Mouse (Mus musculus) adrenal gland, adult 18-20 months (tissue): Measurements from ENCODE around the gene Ccdc152. TPM values are rescaled to one million over a fixed set of nuclear protein-coding genes. Genes with fewer than 3 reads are reported as not detected.

Source experiments
- DNase-seq, 2 experiments: peaks; one replicate each; pipeline ENCODE4 v3.0.0; 2021 to 2022; ENCODE audit warnings: low spot score in 2 of 2
- long read RNA-seq, 2 experiments: library from polyadenylated mRNA; stranded (forward); transcript quantifications; one replicate each; pipeline ENCODE4 v2.0.0; 2021
- total RNA-seq, 2 experiments: library from RNA; stranded (reverse); gene quantifications; 1 replicate in 1 of 2; 2 replicates in 1 of 2; pipeline ENCODE4 v1.2.3; 2021

Ccdc152 gene
- total RNA-seq, result under 1 TPM in 1 of 2 experiments, not detected in 1; 0.58 TPM
- long read RNA-seq, experiment 1, result 0 reads
- long read RNA-seq, experiment 2, result 0 reads

DNA sequence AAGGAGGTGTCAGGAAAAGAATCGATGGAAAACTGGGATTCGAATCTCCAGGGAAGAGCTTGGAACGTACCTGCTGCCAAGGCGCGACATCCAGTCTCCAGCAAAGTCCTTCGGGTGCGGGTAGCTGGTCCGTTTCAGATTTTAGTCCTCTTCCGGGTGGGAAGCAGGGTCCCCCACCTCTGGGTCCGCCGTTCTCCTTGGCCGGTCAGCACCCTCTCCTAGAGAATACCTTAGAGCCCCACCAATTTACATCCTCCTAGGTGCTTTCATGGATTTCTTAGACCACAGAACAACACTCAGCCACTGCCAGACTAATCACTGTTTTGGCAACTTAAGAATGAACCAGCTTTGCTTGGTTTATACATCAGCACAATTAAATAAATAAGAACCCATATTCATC lies at the start of gene Ccdc152:
Gene Ccdc152, minus strand, starts transcription at position 101 of the 400 bp plus-strand sequence.
- no peak for DNase-seq

DNA sequence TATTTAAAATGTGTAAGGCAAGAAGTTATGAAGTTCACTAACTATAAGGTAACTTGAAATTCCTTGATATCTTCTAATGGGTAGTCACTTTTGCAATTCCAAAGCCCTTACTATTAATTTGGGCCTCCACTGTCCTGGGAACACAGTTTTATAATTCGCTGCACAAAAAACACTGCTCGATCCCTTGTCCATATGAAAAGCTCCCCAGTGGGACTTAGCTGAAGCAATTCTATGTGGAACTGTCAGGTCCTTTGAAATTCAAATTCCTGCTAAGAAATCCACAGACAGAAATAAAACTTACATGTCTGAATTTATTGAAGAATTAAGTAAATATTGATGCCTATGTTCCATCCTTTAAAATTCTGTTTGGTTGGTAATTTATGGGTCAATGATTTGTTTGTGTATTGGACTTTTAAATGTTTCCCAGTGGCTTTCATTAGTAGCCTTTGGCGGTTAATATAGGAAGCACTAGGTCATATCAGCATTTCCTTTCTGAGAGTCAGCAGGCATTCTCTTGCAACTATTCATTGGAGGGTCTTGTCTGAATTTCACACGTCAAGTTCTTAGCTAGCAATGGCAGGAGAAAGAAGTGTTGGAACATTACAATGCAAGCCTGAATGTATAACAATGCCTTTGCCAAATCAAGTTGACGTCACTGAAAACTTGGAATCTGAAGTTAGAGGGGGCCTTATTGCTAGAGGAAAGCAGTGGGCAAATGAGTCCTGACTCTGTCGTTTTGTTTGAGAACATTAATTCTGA lies 46.2 kb upstream of the Ccdc152 start:
- no peak for DNase-seq

DNA sequence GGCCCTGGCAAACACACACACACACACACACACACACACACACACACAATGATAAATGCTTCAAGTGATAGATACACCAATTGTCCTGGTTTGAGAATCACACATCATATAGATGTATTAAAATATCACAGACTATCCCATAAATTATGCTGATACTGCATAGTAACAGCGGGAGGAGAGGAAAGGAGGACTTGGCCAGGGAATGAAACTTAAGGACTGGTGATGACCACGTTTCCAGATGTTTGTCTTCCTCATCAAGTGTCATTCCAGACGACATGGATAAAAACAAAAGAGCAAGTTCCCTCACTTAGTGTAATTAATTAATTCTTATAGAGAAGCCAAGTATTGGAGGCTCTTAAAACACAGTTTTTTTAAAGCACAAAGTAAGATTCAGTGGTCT lies 43.4 kb upstream of the Ccdc152 start:
- DNase-seq, result no peak

DNA sequence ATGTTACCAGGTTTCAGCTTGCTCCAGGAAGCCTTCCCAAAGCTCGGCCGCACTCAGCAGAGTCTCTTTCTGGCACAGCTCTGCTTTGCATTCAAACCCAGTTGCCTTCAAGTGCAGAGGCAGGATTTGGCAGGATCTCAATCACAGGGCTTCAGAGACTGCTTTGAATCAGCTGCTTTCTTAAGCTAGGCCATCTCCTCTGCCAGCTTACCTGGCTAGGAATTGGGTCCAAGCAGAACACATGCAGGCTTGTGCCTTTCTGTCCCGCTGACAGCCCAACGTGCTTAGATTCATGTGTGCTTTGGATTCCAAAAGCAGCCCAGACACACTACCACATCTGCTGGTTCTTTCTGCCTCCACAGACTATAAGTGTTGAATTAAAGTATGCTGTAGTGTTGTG lies 41.2 kb upstream of the Ccdc152 start:
- DNase-seq, result no peak

DNA sequence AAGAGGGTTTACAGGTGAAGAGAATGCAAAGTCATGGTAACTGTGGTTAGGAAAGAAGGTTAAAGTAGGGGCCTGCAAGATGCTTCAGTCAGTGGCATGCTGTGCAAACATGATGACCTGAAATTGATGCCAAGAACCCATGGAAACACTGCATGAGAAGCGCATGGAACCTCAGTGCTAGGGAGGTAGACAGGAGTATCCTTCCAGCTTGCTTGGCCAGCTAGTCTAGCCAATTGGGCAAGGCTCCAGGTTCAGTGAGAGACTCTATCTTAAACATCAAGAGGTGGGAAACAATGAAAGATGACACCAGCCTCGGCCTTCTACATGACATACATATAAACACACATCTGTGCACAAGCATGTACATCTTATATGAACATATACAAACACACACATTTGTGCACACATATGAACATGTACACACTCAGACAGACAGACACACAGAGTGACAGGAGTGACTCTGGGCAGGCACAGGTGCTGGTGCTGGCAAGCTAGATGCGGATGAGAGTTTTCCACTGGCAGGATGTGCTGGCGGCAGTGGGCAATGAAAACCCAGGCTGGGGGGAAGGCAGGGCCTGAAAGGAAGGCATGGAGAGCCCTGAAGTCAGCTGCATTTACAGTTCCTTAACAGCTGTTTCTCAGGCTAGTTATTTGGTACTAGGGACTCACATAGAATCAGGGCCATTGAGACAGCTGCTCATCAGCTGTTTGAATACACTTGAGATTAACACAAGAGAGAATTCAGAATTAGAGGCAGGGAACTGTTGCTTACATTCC lies 38.7 kb upstream of the Ccdc152 start:
- DNase-seq, result no peak

DNA sequence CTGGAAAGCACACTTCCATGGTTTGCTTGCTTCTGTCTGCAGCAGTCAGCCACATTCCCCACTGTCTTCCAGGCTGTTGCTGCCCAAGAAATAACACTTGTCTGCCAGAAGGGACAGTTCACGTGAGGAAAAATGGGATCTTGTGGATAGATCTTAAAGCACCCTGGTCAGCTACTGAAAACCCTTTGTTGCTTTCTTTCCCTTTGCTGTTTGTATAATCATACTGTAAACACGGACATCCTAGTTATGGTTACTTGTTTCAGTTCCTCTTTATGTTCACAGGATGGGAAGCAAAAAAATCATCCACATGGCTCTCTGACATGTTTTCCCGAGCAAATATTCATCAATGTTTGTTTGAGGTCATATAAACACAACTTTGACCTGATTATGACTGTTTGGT lies 36.5 kb upstream of the Ccdc152 start:
- no peak for DNase-seq

DNA sequence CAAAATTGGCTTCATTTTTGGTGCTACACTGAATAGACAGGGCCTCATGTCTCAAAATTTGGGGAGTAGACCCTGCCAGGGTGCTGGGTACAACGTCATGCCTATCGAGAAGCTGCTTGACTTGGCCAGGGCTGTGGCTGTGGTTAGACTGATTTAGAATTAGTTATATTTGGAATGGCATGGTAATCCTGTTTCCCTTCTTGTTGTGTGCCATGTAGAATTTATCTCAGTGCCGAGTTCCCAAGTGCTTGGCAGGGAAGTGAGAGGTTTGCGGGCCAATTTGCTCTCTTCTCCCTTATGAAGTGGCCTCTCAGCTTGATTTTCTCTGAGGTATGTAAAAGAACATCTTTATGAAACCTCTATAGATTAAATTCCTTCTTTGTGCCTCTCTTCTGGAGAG lies 29.2 kb upstream of the Ccdc152 start:
- DNase-seq, result no peak

DNA sequence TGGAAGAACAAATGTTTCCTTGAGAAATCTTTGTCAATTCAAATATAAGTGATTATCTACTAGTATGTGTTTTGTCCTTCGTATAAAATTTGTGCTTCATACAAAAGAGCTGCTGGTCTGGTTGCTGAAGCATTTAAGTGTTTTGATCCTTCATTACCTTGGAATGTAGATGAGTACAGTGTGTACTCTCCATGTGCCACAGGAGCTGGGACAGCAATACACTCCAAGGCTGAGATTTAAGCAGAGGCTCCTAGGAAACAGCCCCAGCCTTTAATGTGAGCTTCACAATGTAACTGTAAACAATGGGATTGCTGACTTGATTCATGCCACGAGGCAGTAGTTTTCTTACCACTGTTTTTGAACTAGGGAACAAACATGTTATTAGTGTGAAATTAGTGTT lies 28.5 kb upstream of the Ccdc152 start:
- no peak for DNase-seq

DNA sequence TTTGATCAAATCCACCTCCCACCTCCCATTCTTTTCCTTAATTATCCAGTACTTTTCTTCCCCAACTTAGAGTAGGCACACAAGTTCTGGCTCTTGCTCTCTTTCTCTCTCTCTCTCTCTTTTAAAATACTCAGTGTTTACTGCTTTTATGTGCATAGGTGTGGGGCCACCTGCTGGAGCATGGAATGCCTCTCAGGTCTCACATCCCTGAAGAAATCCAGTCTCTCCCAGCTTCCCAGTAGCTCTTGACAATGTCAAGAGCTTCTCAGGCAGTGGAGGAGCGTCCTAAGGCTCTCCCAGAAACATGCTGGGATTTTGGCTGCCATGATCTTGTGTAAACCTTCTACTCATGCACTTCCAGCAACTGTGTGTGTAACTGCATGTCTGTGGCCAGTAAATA lies 27.0 kb upstream of the Ccdc152 start:
- no peak for DNase-seq

DNA sequence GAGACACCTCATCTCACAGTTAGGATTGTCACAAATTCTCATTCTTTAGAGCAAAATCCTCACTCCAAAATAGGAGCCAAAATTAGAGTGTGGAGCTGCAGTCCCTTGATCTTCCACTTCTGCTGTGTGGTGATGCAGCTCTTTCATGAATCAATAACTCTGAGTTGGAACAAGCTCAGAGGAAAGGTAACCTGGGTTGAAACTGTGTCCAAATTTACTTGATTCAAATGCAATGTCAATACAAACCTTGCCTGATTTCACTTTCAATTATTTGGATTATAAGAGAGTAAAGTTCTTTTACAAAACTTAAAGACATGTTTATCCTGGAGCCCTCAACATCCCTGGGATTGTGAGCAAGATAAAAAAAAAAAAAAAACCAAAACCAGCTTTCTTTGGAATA lies 19.7 kb upstream of the Ccdc152 start:
- DNase-seq, result no peak

DNA sequence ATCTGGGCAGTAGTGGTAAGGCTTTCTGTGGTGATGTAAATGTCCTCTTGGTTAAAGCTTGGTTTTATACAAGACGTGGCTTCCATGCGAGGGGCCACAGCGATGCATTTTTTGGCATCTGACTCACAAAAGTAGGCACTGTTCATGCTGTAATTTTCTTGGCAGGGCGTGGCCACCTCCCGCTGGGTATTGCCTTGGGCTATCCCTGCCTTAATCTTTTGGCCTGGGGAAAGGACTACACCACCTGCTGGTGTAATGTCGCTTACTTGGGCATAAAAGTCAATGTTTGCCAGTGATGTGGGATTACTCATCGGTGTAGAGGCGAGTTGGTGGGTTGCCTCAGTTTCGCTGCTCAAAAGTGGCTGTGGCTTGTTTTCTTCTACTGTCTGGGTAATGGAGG lies 16.6 kb upstream of the Ccdc152 start:
- no peak for DNase-seq

DNA sequence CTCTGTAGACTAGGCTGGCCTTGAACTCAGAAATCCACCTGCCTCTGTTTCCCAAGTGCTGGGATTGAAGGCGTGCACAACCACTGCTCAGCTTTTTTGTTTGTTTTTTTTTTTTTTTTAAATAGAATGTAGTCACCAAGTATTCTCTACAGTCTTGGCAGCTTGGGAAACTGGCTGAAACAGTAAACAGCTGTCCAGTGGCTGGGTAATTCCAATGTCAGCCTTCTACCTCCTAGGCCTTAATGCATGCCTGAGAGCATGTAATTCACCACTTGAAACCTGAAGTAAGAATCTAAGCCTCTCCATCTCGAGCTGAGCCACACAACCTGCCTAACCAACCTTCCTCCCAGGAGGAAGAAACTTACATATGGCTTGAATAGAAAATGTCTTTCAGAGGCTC lies 13.3 kb upstream of the Ccdc152 start:
- no peak for DNase-seq

DNA sequence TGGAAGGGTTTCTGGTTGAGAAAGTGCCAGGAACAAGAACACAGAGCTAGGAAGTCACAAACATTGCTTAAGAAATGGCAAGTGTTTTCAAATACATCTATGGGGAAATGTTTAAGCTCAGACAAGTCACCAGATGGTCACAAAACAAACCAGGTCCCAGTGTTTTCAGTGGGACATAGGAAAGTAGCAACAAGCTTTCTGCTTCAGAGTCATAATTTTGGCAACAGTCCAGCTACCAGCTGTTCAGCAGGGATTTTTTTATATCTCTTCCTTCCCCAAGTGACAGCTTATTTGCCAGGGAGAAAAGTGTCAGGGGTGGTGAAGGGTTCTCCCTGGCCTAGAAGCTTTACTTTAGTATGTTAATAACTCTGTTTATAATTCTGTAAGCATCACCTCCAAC lies 9.6 kb upstream of the Ccdc152 start:
- DNase-seq, result no peak

DNA sequence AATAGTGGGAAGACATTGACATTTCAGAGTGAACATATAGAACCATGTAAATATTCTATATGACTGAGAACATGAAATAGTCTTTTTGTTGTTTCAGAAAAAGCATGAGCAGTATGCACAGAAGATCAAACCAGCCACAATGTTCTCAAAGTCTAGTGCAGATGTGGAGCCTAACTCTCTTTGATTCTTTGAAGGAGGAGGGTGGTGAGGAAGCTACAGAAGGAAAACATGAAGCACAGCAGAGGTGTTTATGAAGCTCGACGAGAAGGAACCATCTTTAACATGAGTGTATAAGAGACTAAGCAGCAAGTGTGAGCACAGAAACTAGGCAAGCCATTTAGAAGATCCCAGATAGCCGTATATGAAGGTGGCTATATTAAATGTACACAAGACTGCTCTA lies 6.5 kb upstream of the Ccdc152 start:
- no peak for DNase-seq

DNA sequence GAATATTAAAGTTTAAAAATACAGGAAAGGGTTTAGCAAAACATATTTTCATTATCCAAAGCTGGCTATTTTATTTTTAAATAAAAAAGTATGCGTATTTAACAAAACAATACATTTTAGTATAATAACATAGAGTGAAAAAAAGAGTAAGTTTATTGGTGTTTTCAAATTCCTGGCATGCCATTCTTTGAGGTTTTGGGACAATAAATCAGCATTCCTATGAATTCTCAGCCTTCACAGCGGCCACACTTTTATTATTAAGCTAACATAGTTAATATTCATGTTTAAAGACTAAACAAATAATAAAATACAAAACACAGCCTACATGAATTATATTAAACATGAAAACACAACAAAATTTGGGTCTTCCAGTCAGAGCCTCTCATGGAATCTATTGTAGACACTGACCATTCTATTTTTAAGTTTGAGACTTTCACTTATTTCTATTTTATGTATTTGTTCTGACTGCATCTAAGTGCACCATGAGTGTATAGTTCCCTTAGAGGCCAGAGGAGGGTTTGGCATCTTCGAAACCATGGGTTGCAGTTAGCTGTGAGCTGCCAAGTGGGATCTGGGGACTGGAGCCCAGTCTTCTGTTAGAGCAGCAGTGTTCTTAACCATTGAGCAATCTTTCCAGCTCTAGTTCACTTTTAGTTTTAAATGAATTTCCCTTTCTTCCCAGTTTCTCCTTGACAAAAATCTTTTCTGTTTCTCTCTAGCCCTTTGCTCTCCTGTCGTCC lies 2.8 kb downstream of the Ccdc152 start:
- no peak for DNase-seq

DNA sequence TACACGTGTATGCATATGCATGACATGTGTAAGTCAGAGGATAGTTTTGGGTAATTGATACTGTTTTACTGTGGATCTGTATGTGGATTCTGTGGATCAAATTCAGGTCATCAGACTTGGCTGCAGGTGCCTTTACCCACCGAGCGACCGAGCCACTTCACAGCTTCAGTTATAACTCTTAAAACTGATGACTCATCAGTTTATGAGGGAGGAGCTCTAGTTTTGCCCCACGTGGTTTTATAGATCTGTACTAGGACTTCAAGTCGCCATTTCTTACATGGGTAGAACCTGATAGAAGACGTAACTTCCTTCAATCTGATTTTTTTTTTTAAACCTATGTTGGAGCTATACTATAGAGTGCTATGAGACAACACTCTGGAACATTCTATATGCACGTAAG lies 5.7 kb downstream of the Ccdc152 start:
- no peak for DNase-seq

DNA sequence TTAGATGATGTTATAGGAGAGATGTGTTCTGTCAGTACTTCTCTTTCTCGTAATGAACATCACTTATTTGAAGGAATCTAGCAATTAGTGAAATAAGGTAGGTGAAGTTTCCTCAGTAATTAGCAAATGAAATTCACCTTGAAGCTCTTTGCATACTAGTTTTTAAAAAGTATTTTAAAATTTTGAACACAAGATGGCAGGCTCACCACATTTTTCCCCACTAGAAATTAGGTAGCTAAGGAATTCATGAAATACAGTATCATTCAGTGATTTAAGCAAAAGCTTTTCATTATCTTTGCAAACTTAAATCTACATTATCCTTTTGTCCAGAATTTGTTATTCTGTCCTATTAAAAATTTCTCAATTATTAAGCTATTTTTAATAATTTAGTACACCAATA lies 7.3 kb downstream of the Ccdc152 start:
- DNase-seq, result no peak

DNA sequence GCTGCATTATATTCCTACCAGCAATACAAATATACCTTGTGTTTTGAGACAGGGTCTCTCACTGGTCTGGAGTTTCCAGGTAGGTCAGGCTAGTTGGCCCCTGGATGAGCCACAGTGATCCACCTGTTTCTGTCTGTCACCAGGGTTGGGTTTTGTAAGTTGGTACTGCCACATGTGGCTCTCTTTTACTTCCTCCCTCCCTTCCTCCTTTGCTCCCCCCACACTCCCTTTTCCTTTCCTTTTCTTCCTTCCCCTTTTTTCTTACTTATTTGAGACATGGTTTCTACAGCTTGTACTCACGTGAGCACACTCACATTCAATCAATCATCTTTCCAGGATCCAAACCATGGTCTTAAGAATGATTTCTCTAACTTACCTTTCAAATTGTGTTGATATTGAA lies 9.8 kb downstream of the Ccdc152 start:
- no peak for DNase-seq

DNA sequence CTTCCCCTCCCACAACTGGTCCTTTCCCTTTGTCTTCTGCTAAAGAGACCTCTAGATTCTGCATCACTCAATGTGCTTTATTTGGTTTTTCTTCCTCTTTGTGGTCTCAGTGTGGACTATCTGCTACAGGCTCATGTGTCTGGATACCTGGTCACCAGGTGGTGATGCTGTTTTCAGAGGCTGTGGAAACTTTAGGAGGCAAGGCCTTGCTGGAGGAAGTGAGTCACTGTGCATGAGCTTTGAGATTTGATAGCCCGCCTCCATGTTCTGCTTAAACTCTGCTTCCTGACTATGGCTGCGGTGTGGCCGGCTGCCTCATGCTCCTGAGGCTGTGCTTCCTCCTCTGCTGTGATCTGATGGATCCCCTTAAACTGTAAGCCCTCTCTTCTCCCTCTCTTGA lies 12.9 kb downstream of the Ccdc152 start:
- DNase-seq, result no peak

DNA sequence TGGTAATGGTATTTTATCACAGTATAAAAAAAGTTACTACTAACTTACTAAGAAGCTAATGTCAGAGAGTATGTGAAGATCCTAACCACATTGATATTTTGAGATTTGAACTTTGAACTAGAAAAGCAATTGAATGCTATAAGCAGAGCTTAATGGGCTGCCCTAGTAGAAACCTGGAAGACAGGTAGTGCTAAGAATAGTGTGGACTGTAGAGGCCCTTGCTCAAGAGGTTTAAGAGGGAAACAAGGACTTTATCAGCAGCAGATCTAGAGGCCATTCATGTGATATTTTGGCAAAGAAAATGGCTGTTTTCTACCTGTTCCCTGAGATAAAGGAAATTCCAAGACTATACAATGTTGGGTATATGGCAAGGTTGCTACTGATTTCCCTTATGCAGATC lies 17.3 kb downstream of the Ccdc152 start:
- DNase-seq, result no peak

DNA sequence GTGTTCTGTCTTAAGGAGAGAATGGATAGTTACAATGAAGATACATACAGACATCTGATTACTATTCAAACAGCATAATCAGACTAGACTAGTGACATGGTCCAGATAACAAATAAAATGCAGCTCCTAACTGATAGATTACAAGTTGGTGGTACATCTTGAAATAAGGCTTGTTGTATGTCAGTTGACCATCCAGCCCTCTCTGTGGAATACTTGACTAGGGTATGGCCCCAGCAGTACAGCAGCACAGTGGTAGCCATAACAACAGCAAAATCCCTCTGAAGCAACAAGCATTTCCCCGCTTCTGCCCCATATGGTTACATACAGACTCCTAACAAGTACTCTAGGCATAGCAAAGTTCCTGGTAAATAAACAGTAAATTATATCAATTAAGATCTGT lies 21.6 kb downstream of the Ccdc152 start:
- no peak for DNase-seq

DNA sequence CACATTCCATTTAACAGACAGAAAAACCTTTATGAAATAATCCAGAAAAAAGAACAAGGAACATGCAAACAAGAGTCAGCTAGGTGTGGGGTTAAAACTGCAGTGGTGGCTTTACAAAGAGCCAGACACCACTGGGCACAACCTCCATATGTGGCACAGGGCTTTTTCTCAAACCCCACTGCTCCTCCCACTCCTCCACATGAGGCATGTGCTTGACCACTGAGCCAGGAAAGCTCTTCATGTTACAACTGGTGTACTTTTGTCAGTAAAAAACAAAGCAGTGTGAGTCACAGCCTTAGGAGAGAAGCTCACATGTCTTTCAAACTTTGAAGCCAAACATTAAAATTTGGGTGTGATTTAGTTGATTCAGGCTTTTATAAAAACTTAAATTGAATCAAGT lies 22.1 kb downstream of the Ccdc152 start:
- no peak for DNase-seq
